Mouse (Mus musculus) liver, postnatal 0 days (tissue): ENCODE data around the gene Nup160.

Experiments used
- CTCF ChIP-seq: sonication (generic); IDR thresholded peaks from 2 replicates; pipeline ENCODE4 v1.5.1; 2016; ENCODE audit warnings: antibody characterized with exemption, low read depth
- EP300 ChIP-seq: IDR thresholded peaks from 2 replicates; pipeline ENCODE4 v1.6.1; 2016; ENCODE audit warnings: antibody characterized with exemption, low read depth, mild to moderate bottlenecking

GRCm38 (mm10) chr2:90641710-90642039 lies 35.3 kb upstream of the Nup160 start:
- TF ChIP-seq EP300 (no peak), CTCF (no peak)
